Mouse (Mus musculus) intestine, postnatal 0 days (tissue): Measurements from ENCODE around the gene Tigd2. TPM values are rescaled to one million over a fixed set of nuclear protein-coding genes. Genes with fewer than 3 reads are reported as not detected.
"Not testable (repeated sequence)": the region's sequence is repeated elsewhere in the genome, so short reads cannot be mapped to it uniquely, and the experiment has no call there.

Experiments used
- ATAC-seq: fragments of 200-750 bp; cut with Nextera tagmentation; 2 replicates; pipeline ENCODE4 v1.8.0; 2017; ENCODE audit warnings: mild to moderate bottlenecking, moderate TSS enrichment, moderate library complexity
- H3K27ac ChIP-seq: fragments of 300-500 bp; sonication (generic); 2 replicates; pipeline ENCODE4 v1.5.1; 2014; ENCODE audit warnings: mild to moderate bottlenecking, low read depth, low read length, moderate library complexity
- H3K27me3 ChIP-seq: fragments of 300-500 bp; sonication (generic); replicated peaks from 2 replicates; pipeline ENCODE4 v1.6.1; 2014; ENCODE audit warnings: low read length, mixed read lengths; ENCODE audit not compliant: control insufficient read depth, insufficient read depth
- H3K36me3 ChIP-seq: fragments of 300-500 bp; sonication (generic); 2 replicates; pipeline ENCODE4 v1.6.1; 2014; ENCODE audit warnings: mild to moderate bottlenecking, moderate library complexity; ENCODE audit not compliant: control insufficient read depth, insufficient read depth
- H3K4me1 ChIP-seq: fragments of 300-500 bp; sonication (generic); replicated peaks from 2 replicates; pipeline ENCODE4 v1.6.1; 2014; ENCODE audit warnings: antibody characterized with exemption, low read length, mixed read lengths; ENCODE audit not compliant: control insufficient read depth, insufficient read depth
- H3K4me2 ChIP-seq: fragments of 300-500 bp; sonication (generic); replicated peaks from 2 replicates; pipeline ENCODE4 v1.6.1; 2014; ENCODE audit warnings: low read depth, mild to moderate bottlenecking, moderate library complexity
- H3K4me3 ChIP-seq: fragments of 300-500 bp; sonication (generic); 2 replicates; pipeline ENCODE4 v1.5.1; 2014; ENCODE audit warnings: low read depth, low read length
- H3K9ac ChIP-seq: fragments of 300-500 bp; sonication (generic); 2 replicates; pipeline ENCODE4 v1.6.1; 2014; ENCODE audit warnings: mild to moderate bottlenecking, low read depth, low read length
- H3K9me3 ChIP-seq: fragments of 300-500 bp; sonication (generic); 2 replicates; pipeline ENCODE4 v1.6.1; 2016; ENCODE audit warnings: mixed run types; ENCODE audit not compliant: control insufficient read depth
- CTCF ChIP-seq: sonication (generic); IDR thresholded peaks from 2 replicates; pipeline ENCODE4 v1.5.1; 2016; ENCODE audit warnings: low read depth, mild to moderate bottlenecking, control low read depth, antibody characterized with exemption, moderate library complexity
- WGBS: fragments of 180-500 bp; shearing (Covaris S2); extraction: QIAGEN DNeasy Blood & Tissue Kit; methylation state at CpG from one replicate; pipeline ENCODE4 v1.1.7; 2014; 5-methylcytosine and 5-hydroxymethylcytosine counted together
- polyA plus RNA-seq: library from polyadenylated mRNA; unstranded; fragments of >200 nt; fragmentation: Nextera tagmentation; extraction: Ambion mirVana; gene quantifications from 2 replicates; pipeline ENCODE4 v1.2.1, GENCODE M21; 2015

Gene Tigd2
- polyA plus RNA-seq, 1 experiment from 2014 or later: 17.2 TPM

DNA sequence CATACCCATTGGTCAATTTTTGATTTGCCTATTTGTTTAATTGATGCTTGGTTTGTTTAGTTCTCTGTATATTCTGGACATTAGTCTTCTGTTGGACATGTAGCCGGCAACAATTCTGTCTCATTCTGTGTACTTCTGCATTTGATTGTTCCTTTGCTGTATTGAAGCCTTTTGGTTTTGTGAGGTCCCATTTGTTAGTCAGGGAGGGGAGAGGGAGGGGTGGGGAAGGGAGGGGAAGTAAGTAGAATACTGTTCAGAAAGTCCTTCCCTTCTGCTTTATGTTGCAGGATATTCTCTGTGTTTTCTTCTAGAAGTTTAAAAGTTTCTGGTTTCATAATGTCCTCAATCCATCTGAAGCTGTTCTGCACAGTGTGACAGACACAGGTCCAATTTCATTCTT is 34.7 kb upstream of the Tigd2 start:
- Histone ChIP-seq H3K4me2 (no peak overlapping the region), H3K36me3 (no peaks in the 10 kb centered on the region), H3K9ac (no peak overlapping the region), H3K9me3 (no peaks in the 10 kb centered on the region), H3K4me1 (no peaks in the 10 kb centered on the region), H3K4me3 (no peak overlapping the region), H3K27me3 (no peaks in the 10 kb centered on the region), H3K27ac (no peak overlapping the region)
- 68% methylated on average over 1 of the region's 1 CpGs for WGBS
- no peak for TF ChIP-seq CTCF
- ATAC-seq: no peak

GRCm38 (mm10) chr6:59178051-59178450 is 30.6 kb upstream of the Tigd2 start:
- peak; percentile 95 for ATAC-seq
- Histone ChIP-seq H3K9ac (no peak overlapping the region), H3K4me3 (no peak overlapping the region), H3K4me1 (no peaks in the 10 kb centered on the region), H3K36me3 (no peaks in the 10 kb centered on the region), H3K27me3 (no peaks in the 10 kb centered on the region), H3K4me2 (no peak overlapping the region), H3K9me3 (no peaks in the 10 kb centered on the region), H3K27ac (no peak overlapping the region)
- TF ChIP-seq CTCF: no peak
- WGBS: 57% methylated on average over 3 of the region's 3 CpGs

- H3K36me3 ChIP-seq: no peaks in the 10 kb centered on the region
- no peaks in the 10 kb centered on the region for H3K4me1 ChIP-seq
- no peak for ATAC-seq
- TF ChIP-seq CTCF: peak; percentile 89
- H3K9me3 ChIP-seq: no peaks in the 10 kb centered on the region
- H3K9ac ChIP-seq: no peak overlapping the region
- H3K4me3 ChIP-seq: no peak overlapping the region
- H3K27ac ChIP-seq: no peak overlapping the region
- 34% methylated on average over 7 of the region's 7 CpGs for WGBS
- no peaks in the 10 kb centered on the region for H3K27me3 ChIP-seq
- H3K4me2 ChIP-seq: no peak overlapping the region
Observed at GRCm38 (mm10) chr6:59180376-59180996, 28.2 kb upstream of the Tigd2 start.

DNA sequence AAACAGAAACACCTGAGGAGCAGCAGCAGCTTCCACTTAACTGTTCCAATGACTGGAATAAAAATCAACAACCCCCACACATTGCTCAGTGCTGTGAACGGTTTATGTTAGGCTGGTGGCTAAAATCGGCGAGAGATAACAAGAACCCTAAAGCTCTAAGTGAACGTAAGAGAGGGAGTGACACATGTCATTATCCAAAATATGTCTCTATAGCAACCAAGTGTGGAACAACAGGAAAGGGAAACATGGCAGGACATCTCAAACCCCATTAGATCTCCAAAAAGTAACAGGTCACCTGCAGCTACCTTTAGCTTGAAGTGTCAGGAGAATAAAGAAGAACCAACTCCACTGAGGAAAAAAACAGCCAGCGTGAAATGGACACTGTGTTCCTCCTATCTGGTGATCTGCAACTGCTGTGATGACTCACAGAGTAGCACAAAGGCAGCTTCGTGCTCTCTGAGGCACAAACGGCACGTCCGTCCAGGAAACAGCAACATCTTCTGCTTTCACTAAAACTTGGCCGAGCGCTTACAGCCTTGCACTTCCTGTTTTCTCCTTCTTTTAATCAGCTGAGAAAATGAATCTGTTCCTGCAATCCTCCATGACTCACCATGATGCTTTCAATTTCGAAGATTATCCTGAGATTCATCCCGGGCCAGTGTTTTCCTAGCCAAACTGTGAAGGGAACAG is 23.5 kb upstream of the Tigd2 start:
- H3K4me2 ChIP-seq: peak overlapping the region; percentile 25; the same call in 1 of the 2 replicates
- ATAC-seq: no peak
- no peaks in the 10 kb centered on the region for H3K36me3 ChIP-seq
- no peaks in the 10 kb centered on the region for H3K4me1 ChIP-seq
- H3K4me3 ChIP-seq: no peak overlapping the region
- H3K27me3 ChIP-seq: no peaks in the 10 kb centered on the region
- H3K9ac ChIP-seq: no peak overlapping the region
- TF ChIP-seq CTCF: no peak
- no peaks in the 10 kb centered on the region for H3K9me3 ChIP-seq
- no peak overlapping the region for H3K27ac ChIP-seq
- WGBS: 35% methylated on average over 13 of the region's 13 CpGs

- Histone ChIP-seq H3K36me3 (no peaks in the 10 kb centered on the region), H3K4me2 (no peak overlapping the region), H3K27ac (no peak overlapping the region), H3K4me1 (no peaks in the 10 kb centered on the region), H3K4me3 (no peak overlapping the region), H3K27me3 (no peaks in the 10 kb centered on the region), H3K9ac (no peak overlapping the region), H3K9me3 (no peaks in the 10 kb centered on the region)
- 79% methylated on average over 1 of the region's 1 CpGs for WGBS
- no peak for ATAC-seq
- no peak for TF ChIP-seq CTCF
Observed at GRCm38 (mm10) chr6:59190006-59190405, 18.7 kb upstream of the Tigd2 start.

- H3K9me3 ChIP-seq, H3K27me3 ChIP-seq, ATAC-seq, H3K4me3 ChIP-seq, H3K4me1 ChIP-seq, H3K9ac ChIP-seq, H3K36me3 ChIP-seq, H3K4me2 ChIP-seq, H3K27ac ChIP-seq: not testable (repeated sequence)
- WGBS: 83% methylated on average over 3 of the region's 3 CpGs
Observed at GRCm38 (mm10) chr6:59194518-59194917, 14.2 kb upstream of the Tigd2 start.
